Mouse (Mus musculus) heart, adult 9 months (tissue): ENCODE results near the gene Vmn1r174.
"Not testable (repeated sequence)": the region's sequence is repeated elsewhere in the genome, so short reads cannot be mapped to it uniquely, and the experiment has no call there.

Experiments
- DNase-seq, 2 experiments: peaks; one replicate each; pipeline ENCODE4 v3.0.0; 2022; ENCODE audit warnings: low spot score in 2 of 2

Gene Vmn1r174

GRCm38 (mm10) chr7:23751970-23752369 lies at the start of gene Vmn1r174:
Vmn1r174 (plus strand) TSS chr7:23752270.
- DNase-seq: not testable (repeated sequence)

- DNase-seq: no peak
These were observed 32.5 kb downstream of the Vmn1r174 start for GRCm38 (mm10) chr7:23784526-23784925.

GRCm38 (mm10) chr7:23810543-23810942 lies 58.5 kb downstream of the Vmn1r174 start, which contains the start of gene Vmn1r175:
Vmn1r175 (minus strand) TSS chr7:23810643.
- DNase-seq: not testable (repeated sequence)
